Mouse (Mus musculus) T-helper 17 cell (primary cell): ENCODE results near the gene Vgll4.

Source experiments
- in situ Hi-C, 2 experiments: fragments of 300-600 bp; cut with MboI, MseI; formaldehyde crosslinking; loops; 1 replicate in 1 of 2; 2 replicates in 1 of 2; pipeline ENCODE4 v1.15.1; 2025; ENCODE audit warnings: high pct_unique_total_duplicates in 2 of 2

Vgll4 gene

DNA sequence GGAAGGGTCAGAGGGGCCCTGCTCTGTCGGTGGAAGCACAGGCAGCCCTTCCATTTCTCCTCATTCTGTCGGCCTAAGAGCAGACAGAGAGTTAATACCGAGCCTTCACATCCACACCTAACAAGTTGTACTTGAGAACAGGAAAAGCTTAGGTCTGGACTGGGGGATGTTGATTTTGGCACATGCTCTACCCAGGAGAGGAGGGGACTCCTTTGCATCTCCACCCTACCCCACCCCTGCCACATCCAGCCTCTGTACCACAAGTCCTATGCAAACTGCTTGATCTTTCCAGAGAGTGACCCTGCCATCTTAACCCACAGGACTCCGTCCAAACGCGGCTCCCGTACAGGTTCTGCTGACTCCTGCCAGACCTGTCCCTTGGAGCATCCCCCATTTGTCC is 148.1 kb downstream of the Vgll4 start:
- in situ Hi-C loops: no loop called here

DNA sequence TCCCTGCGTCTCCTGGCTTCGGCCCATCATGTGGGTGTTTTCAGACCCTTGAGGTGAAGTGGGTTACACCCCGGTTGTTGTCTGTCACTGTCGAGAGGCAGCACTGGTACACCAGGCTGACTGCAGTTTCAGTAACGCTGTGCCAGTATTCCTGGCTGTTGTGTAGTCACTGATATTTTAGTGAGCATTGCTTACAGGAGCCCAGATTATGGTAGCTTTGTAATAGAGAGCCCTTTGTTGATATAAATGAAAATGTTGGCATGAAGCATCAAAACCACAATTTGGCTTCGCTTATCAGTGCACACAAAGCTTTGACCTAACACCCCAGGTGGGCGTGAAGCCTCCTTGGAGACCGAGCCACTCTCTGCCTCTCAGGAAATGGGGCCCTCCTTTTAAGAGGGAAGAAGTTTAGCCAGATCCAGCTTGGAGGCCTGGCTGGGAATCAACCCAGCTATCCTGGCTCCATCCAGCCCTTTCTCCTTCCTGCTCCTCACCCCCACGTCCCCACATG is 149.8 kb downstream of the Vgll4 start:
- in situ Hi-C loops: no loop called here

DNA sequence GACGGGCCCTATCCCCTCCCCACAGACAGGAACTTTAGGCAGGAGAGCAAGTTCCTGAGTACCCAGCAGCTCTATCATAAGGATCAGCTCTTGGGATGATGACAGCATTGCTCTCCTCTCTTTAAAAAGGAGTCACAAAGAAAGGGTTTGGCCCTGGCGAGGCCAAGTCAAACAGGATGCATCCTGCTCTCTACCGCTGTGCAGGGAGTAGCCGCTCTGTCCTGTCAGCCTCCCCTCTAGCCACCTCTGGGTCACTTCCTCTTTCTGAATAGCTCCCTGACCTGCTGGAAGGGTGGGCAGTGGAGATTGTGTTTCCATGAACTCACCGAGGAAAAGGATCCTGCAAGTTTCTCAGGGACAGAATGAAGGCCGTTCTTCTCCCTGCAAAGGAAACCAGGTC is 151.3 kb downstream of the Vgll4 start:
- in situ Hi-C loops: no loop called here

DNA sequence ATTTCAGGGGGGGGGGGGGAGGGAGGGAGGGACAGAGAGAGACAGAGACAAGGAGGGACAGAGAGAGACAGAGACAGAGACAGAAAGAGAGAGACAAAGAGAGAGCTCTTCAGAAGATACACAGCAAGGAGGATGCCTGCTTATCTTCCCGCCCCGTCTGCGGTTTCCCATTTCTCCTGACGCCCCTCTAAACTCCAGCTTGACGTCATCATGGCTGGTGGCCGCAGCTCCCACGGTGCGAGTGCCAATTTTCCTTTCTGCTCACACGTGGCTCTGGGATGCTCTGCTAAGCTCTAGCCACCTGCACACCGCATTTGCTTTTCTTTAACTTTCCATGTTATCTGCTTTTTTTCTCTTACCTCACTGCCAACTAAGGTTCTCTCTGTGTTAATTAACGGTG is 151.8 kb downstream of the Vgll4 start:
- in situ Hi-C loops: no loop called here

DNA sequence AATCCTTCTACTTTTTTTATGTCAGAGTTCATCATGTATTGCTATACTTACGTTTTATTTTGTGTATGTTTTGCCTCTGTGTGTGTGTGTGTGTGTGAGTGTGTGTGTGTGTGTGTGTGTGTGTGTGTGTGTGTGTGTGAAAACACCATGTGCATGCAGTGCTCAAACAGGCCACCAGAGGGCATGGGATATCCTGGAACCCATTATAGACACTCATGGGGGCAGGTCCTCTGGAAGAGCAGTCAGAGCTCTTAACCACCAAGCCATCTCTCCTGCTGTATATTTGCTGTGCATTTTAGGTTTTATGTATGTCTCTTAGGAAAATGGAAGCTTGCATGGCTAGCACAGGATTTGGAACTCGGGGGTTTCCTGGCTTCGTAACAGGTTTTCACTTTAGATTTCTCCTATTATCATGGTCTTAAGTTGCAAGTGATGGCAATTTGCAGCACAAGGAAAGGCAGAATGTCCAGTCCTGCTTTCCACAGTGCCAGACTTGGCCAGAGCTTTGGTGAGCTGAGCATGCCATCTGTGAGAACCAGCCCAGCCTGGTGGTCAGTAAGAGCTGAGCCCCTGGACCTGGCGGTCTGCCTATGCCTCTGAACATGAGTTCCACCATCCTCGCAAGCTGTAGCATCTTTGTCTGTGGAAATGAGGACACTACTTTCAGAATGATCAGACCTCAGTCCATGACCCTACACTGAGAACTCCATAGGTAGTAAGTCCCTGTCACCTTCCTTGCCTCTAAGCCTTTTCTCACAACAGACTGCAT is 154.7 kb downstream of the Vgll4 start:
- in situ Hi-C loops: loop anchor here in 1 of 2 experiments (5.0 kb wide), 1 partner anchor 68 kb away; no protein-coding TSS in a partner anchor

DNA sequence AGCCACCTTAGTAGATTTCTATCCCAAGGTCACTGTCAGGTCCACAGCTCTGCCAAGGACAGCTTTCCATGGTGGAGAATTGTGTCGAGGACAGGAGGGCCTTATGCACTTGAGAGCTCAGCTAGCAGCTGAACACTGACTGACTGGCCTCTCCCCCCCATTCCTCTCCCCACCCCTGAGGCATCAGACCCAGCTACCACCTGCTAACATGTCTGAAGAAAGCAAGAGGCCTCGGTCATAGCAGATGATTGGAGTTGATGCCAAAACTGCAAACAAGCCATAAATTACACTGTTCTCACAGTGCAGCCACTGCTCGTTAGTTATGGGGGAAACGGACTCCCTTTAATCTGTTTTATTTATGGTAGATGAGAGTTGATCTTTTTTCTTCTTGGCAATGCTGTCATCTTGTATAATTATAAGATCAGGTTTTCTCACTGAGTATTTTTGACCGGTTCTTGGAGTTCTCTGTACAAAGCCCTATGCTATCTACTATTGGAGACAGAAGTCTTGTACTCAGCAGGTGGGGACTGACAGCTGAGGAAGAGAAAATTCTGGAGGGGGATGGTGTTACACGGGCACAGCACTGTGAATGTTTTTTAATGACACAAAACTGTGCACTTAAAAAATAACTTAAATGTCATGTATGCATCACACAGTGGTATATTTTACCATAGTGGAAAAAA is 155.5 kb downstream of the Vgll4 start:
- in situ Hi-C loops: loop anchor here in 1 of 2 experiments (5.0 kb wide), 1 partner anchor 67 kb away; no protein-coding TSS in a partner anchor

DNA sequence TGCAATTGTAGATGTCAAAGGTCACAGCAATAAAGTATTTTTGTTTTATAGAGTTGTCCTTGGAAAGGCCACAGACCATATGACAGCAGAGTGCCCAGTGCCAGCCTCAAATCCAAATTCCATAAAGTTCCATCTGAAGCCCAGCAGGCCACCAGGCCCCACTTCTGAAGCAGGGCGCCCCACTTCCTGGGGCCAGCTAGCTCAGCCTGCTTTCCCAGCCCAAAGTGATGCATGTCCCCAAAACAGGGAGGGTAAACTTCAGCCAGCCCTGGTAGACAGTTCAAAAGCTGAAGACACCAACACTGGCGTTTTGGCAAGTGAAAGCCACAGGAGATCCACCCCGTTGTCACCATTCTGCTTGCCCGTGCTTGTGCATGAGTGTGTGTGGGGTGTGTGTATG is 157.0 kb downstream of the Vgll4 start:
- in situ Hi-C loops: loop anchor here in 1 of 2 experiments (5.0 kb wide), 1 partner anchor 65 kb away; no protein-coding TSS in a partner anchor

DNA sequence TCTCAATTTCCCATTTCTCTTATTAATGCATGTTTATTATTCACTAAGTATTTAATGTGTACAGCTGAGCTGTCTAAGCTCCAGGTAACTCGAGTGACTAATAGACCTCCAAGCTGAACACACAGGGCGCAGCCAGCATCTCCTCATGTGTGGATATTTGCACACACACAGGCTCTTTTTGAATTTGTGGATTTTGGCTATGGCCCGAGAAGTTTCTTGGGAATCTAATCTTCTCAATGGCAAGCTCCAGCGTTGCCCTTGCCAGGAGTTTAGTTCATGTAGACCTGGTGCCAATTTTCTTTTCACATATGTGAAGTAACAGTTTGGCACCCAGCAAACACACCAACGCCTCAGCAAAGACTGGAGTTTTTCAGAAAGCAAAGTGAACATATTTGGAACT is 157.5 kb downstream of the Vgll4 start:
- in situ Hi-C loops: loop anchor here in 1 of 2 experiments (5.0 kb wide), 1 partner anchor 65 kb away; no protein-coding TSS in a partner anchor
